Mouse (Mus musculus): Measurements from ENCODE around the gene Frmd5. TPM values are rescaled to one million over a fixed set of nuclear protein-coding genes. Genes with fewer than 3 reads are reported as not detected.
"Not testable (repeated sequence)": the region's sequence is repeated elsewhere in the genome, so short reads cannot be mapped to it uniquely, and the experiment has no call there.

The Frmd5 gene
- polyA plus RNA-seq, 1 experiment from 2014 or later: 4.9 TPM

DNA sequence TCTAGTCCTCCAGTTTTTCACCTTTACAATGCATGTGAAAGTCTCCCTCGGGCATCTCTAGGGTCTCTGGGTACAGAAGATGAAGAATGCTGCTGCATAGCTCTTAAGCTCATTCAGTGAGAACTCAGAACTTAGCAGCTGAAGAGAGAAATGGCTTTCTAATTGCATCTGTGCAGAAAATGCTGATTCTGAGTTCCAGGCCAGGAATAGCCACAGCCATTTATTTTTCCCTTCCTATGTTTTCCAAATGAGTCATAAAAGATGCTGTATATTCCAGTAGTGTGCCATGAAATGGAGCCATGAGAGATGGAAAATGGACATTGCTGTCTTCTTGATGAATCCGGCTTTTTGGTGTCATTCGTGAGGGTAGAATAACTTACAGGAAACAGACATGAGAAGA lies 21.5 kb upstream of the Frmd5 start:
- DNase-seq (ENCODE audit: low spot score): no peak
- H3K27me3 ChIP-seq (ENCODE audit: control insufficient read depth, insufficient read depth, low read length): no peaks in the 10 kb centered on the region
- no peak for ATAC-seq (replicated peaks; ENCODE audit: insufficient number of reproducible peaks, low FRiP score, low TSS enrichment, low read depth)
- no peaks in the 10 kb centered on the region for H3K36me3 ChIP-seq (replicated peaks; ENCODE audit: control insufficient read depth, insufficient read depth, low read depth, low read length)
- H3K4me1 ChIP-seq (ENCODE audit: control insufficient read depth, insufficient read depth, low read length): no peaks in the 10 kb centered on the region
- no peak overlapping the region for H3K9ac ChIP-seq (replicated peaks; ENCODE audit: low read length)
- no peak overlapping the region for H3K4me2 ChIP-seq (ENCODE audit: low read depth, low read length)
- 89% methylated on average over 3 of the region's 3 CpGs for WGBS
- H3K9me3 ChIP-seq (replicated peaks; ENCODE audit: control insufficient read depth, low read length): no peaks in the 10 kb centered on the region
- no peak overlapping the region for H3K4me3 ChIP-seq (ENCODE audit: low read depth, low read length)
- no peak overlapping the region for H3K27ac ChIP-seq (replicated peaks; ENCODE audit: low read depth, low read length)

DNA sequence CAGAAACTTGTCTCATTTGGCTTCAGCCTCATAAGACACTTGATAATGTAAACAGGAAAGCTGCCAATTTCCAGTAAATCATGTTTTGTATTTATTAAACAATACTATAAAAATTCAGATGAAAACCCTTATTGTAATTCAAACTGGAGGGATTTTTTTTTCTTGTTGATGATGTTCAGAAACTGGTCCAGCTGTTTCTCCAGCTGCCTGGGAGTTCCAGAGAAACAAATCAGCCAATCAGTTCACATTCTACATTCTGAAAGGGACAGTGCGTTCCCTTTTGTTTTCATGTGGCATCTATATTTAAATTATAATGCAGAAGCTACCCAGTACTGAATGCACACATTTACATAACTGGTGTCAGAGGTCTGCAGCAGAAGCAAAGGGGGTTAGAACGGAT lies 19.3 kb upstream of the Frmd5 start:
- WGBS: 58% methylated on average over 2 of the region's 2 CpGs
- Histone ChIP-seq H3K4me3 (ENCODE audit: low read depth, low read length) (no peak overlapping the region), H3K36me3 (replicated peaks; ENCODE audit: control insufficient read depth, insufficient read depth, low read depth, low read length) (no peaks in the 10 kb centered on the region), H3K9ac (replicated peaks; ENCODE audit: low read length) (no peak overlapping the region), H3K4me2 (ENCODE audit: low read depth, low read length) (no peak overlapping the region), H3K27ac (replicated peaks; ENCODE audit: low read depth, low read length) (no peak overlapping the region), H3K4me1 (ENCODE audit: control insufficient read depth, insufficient read depth, low read length) (no peaks in the 10 kb centered on the region), H3K27me3 (ENCODE audit: control insufficient read depth, insufficient read depth, low read length) (no peaks in the 10 kb centered on the region), H3K9me3 (replicated peaks; ENCODE audit: control insufficient read depth, low read length) (no peaks in the 10 kb centered on the region)
- ATAC-seq (replicated peaks; ENCODE audit: insufficient number of reproducible peaks, low FRiP score, low TSS enrichment, low read depth) (no peak), DNase-seq (ENCODE audit: low spot score) (no peak)

DNA sequence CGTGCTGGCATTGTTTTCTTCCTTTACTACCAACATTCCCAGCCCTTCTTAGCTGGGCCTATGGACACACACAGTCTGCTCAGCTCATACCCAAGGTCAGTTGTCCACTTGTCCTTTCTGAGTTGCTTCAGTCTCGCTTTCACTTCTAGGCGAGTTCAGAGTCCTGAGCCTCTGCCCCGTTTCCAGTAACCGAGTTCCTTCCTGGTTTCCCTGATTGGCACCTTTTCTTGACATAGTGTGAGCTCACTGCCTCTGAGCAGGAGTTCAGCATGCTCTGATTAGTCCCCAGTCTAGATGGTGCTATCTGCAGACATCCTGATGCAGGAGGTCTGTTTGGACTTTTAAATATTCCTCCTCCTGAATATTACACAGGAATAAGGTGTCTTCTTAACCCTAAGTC lies 17.8 kb upstream of the Frmd5 start:
- ATAC-seq (replicated peaks; ENCODE audit: insufficient number of reproducible peaks, low FRiP score, low TSS enrichment, low read depth) (no peak), DNase-seq (ENCODE audit: low spot score) (no peak)
- Histone ChIP-seq H3K9ac (replicated peaks; ENCODE audit: low read length) (no peak overlapping the region), H3K27me3 (ENCODE audit: control insufficient read depth, insufficient read depth, low read length) (no peaks in the 10 kb centered on the region), H3K27ac (replicated peaks; ENCODE audit: low read depth, low read length) (no peak overlapping the region), H3K9me3 (replicated peaks; ENCODE audit: control insufficient read depth, low read length) (no peaks in the 10 kb centered on the region), H3K4me2 (ENCODE audit: low read depth, low read length) (no peak overlapping the region), H3K4me1 (ENCODE audit: control insufficient read depth, insufficient read depth, low read length) (no peaks in the 10 kb centered on the region), H3K36me3 (replicated peaks; ENCODE audit: control insufficient read depth, insufficient read depth, low read depth, low read length) (no peaks in the 10 kb centered on the region), H3K4me3 (ENCODE audit: low read depth, low read length) (no peak overlapping the region)
- 69% methylated on average over 5 of the region's 5 CpGs for WGBS

DNA sequence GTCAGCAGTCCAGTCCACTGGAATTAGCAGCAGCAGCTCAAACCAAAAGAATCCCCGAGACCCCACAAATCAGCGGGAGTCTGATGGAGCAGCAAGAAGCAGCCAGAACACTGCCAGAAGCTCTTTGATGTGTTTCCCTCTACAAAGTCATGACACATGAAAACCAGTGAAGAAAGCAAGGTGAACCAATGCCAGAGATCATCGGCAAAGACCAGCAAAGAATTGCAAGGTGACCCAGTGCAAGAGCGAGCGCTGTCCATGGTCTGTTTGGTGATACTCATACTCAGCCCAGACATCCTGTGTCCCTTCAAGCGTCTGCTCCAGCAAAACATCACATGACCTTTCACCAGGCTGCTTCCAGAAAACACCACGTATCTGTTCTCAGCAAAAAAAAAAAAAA lies 14.9 kb upstream of the Frmd5 start:
- DNase-seq (ENCODE audit: low spot score) (no peak), ATAC-seq (replicated peaks; ENCODE audit: insufficient number of reproducible peaks, low FRiP score, low TSS enrichment, low read depth) (no peak)
- H3K9ac ChIP-seq (replicated peaks; ENCODE audit: low read length): no peak overlapping the region
- H3K36me3 ChIP-seq (replicated peaks; ENCODE audit: control insufficient read depth, insufficient read depth, low read depth, low read length): no peaks in the 10 kb centered on the region
- no peak overlapping the region for H3K4me3 ChIP-seq (ENCODE audit: low read depth, low read length)
- no peaks in the 10 kb centered on the region for H3K4me1 ChIP-seq (ENCODE audit: control insufficient read depth, insufficient read depth, low read length)
- no peaks in the 10 kb centered on the region for H3K27me3 ChIP-seq (ENCODE audit: control insufficient read depth, insufficient read depth, low read length)
- H3K27ac ChIP-seq (replicated peaks; ENCODE audit: low read depth, low read length): no peak overlapping the region
- 88% methylated on average over 7 of the region's 7 CpGs for WGBS
- H3K9me3 ChIP-seq (replicated peaks; ENCODE audit: control insufficient read depth, low read length): no peaks in the 10 kb centered on the region
- no peak overlapping the region for H3K4me2 ChIP-seq (ENCODE audit: low read depth, low read length)

DNA sequence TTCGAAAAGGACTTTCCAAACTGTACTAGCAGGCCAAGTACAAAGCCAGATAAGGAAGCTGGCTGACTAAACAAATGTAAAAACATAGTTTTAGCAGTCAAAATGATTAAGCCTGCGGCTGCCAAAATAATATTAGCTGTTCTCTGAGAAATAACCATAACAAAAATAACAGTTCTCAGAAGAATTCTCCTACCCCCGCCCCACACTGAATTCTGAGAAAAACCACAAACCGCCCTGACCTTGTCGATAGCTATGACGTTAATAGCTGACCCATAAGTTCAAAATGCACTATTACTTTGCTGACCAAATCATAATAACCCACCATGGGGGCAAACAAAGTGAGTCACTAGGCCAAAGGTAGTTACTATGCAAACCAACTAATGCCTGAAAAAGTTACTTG lies 4.0 kb upstream of the Frmd5 start:
- DNase-seq (ENCODE audit: low spot score); H3K27ac ChIP-seq (replicated peaks; ENCODE audit: low read depth, low read length); H3K4me2 ChIP-seq (ENCODE audit: low read depth, low read length); H3K9me3 ChIP-seq (replicated peaks; ENCODE audit: control insufficient read depth, low read length); H3K36me3 ChIP-seq (replicated peaks; ENCODE audit: control insufficient read depth, insufficient read depth, low read depth, low read length); ATAC-seq (replicated peaks; ENCODE audit: insufficient number of reproducible peaks, low FRiP score, low TSS enrichment, low read depth); H3K4me1 ChIP-seq (ENCODE audit: control insufficient read depth, insufficient read depth, low read length); H3K9ac ChIP-seq (replicated peaks; ENCODE audit: low read length); H3K4me3 ChIP-seq (ENCODE audit: low read depth, low read length): not testable (repeated sequence)
- H3K27me3 ChIP-seq (ENCODE audit: control insufficient read depth, insufficient read depth, low read length): peaks cover 15% of the 10 kb centered on the region
- WGBS: 95% methylated on average over 6 of the region's 6 CpGs

DNA sequence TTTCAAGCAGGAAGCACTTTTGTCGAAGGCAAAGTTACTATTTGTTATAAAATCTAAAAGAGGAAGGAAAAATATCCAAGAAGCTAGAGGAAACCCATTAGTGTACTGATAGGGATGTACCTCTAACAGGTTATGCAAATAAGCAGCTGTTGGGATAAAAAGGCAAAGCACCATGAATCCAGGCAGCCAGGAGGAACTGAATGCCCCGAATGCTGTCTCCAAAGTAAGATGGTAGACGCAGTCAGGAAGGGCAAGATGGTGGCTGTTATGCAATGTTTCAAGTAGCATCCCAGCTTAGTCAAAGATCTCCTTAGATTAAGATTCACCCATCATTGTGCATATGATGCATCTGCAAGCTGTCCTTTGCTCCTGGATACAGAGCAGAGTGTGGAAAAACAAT lies 2.2 kb upstream of the Frmd5 start:
- Histone ChIP-seq H3K36me3 (replicated peaks; ENCODE audit: control insufficient read depth, insufficient read depth, low read depth, low read length) (no peaks in the 10 kb centered on the region), H3K27me3 (ENCODE audit: control insufficient read depth, insufficient read depth, low read length) (peaks cover 18% of the 10 kb centered on the region), H3K9ac (replicated peaks; ENCODE audit: low read length) (no peak overlapping the region), H3K4me1 (ENCODE audit: control insufficient read depth, insufficient read depth, low read length) (peaks cover 3% of the 10 kb centered on the region; the same call in 1 of the 2 replicates), H3K27ac (replicated peaks; ENCODE audit: low read depth, low read length) (no peak overlapping the region), H3K9me3 (replicated peaks; ENCODE audit: control insufficient read depth, low read length) (no peaks in the 10 kb centered on the region), H3K4me2 (ENCODE audit: low read depth, low read length) (no peak overlapping the region), H3K4me3 (ENCODE audit: low read depth, low read length) (no peak overlapping the region)
- 82% methylated on average over 3 of the region's 3 CpGs for WGBS
- ATAC-seq (replicated peaks; ENCODE audit: insufficient number of reproducible peaks, low FRiP score, low TSS enrichment, low read depth): no peak
- no peak for DNase-seq (ENCODE audit: low spot score)

DNA sequence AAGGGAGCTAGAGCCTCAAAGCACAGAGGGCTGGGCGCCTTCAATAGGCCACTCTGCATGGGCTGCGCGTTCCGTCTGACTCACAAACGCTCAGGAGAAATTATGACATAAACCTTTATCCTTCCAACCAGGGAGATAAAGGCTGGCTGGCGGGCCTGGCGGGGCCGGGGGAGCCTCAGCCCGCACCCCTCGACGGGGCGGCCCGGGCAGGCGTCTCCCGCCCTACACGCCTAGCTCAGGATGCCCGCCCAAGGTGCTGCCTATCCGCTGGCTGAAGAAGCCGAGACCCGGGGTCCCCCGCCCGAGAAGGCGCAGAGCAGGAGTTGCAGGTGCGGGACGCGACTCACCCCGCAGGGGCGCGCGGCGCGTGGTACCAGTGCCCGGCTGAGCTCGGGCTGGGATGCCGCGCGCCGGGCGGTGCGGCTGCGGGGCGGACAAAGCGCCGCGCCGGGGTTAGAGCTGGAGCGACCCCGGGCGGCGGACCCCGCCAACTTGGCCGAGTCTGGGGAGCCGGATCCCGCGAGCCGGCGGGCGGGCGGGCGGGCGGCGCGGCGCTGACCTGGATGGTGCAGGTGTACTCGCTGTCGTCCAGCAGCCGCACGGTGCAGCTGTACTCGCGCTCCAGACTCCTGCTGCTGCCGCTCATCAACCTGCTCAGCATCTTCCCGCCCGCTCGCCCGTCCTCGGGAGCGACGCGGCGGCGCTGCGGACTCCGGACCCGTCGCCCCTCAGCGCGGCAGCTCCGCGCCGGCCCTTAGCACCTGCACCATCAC lies 530 bp downstream of the Frmd5 start:
- peak overlapping the region; percentile 66 for H3K4me3 ChIP-seq (ENCODE audit: low read depth, low read length)
- H3K27me3 ChIP-seq (ENCODE audit: control insufficient read depth, insufficient read depth, low read length): peaks cover 18% of the 10 kb centered on the region
- ATAC-seq (replicated peaks; ENCODE audit: insufficient number of reproducible peaks, low FRiP score, low TSS enrichment, low read depth): peak; percentile 88
- WGBS: 1% methylated on average over 55 of the region's 90 CpGs
- H3K9ac ChIP-seq (replicated peaks; ENCODE audit: low read length): peak overlapping the region; percentile 59
- no peaks in the 10 kb centered on the region for H3K9me3 ChIP-seq (replicated peaks; ENCODE audit: control insufficient read depth, low read length)
- H3K27ac ChIP-seq (replicated peaks; ENCODE audit: low read depth, low read length): 0 out of 2 replicates have a peak overlapping the region, but pooled peaks have one; percentile 59
- peak overlapping the region; percentile 77 for H3K4me2 ChIP-seq (ENCODE audit: low read depth, low read length)
- H3K36me3 ChIP-seq (replicated peaks; ENCODE audit: control insufficient read depth, insufficient read depth, low read depth, low read length): no peaks in the 10 kb centered on the region
- H3K4me1 ChIP-seq (ENCODE audit: control insufficient read depth, insufficient read depth, low read length): peaks cover 3% of the 10 kb centered on the region; the same call in 1 of the 2 replicates
- DNase-seq (ENCODE audit: low spot score): peak; percentile 28

DNA sequence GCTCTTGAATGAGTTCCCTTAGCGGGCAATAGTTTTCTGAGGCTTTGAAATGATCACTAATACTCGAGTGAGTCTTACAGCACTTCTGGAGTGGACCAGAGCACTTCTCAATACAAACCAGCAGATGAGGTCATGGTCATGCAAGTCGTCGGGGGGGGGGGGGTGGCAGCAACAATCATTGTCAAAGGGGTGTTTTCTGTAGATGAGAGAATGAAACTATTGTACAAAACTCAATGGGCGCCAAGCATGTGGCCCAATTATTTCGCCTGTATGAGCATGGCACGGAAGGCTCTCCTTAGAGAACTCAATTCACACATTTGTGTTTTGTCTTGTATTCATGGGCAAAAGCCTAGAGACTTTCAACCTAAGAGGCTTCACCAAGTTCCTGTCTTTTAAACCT lies 7.8 kb downstream of the Frmd5 start:
- 80% methylated on average over 7 of the region's 7 CpGs for WGBS
- no peaks in the 10 kb centered on the region for H3K4me1 ChIP-seq (ENCODE audit: control insufficient read depth, insufficient read depth, low read length)
- no peak for DNase-seq (ENCODE audit: low spot score)

More for the DNA sequence above, 7.8 kb downstream of the Frmd5 start:
- no peak for ATAC-seq (replicated peaks; ENCODE audit: insufficient number of reproducible peaks, low FRiP score, low TSS enrichment, low read depth)
- H3K27ac ChIP-seq (replicated peaks; ENCODE audit: low read depth, low read length): no peak overlapping the region
- H3K9ac ChIP-seq (replicated peaks; ENCODE audit: low read length): no peak overlapping the region
- no peaks in the 10 kb centered on the region for H3K9me3 ChIP-seq (replicated peaks; ENCODE audit: control insufficient read depth, low read length)
- no peaks in the 10 kb centered on the region for H3K27me3 ChIP-seq (ENCODE audit: control insufficient read depth, insufficient read depth, low read length)
- H3K36me3 ChIP-seq (replicated peaks; ENCODE audit: control insufficient read depth, insufficient read depth, low read depth, low read length): no peaks in the 10 kb centered on the region
- H3K4me3 ChIP-seq (ENCODE audit: low read depth, low read length): no peak overlapping the region
- H3K4me2 ChIP-seq (ENCODE audit: low read depth, low read length): no peak overlapping the region
